Mouse (Mus musculus) c-Kit-positive CD71-positive TER-119-positive erythroid progenitor cells, embryonic 14.5 days (primary cell): ENCODE measurements around the gene Cers6.

Experiments used
- DNase-seq: peaks from one replicate; pipeline ENCODE4 v3.0.0-alpha.2; 2013; ENCODE audit warnings: low spot score

Cers6 gene

GRCm38 (mm10) chr2:69064759-69065158 lies 203.5 kb downstream of the Cers6 start:
- no peak for DNase-seq

GRCm38 (mm10) chr2:69071440-69072235 lies 210.4 kb downstream of the Cers6 start:
- no peak for DNase-seq

- DNase-seq = no peak
These were observed 215.9 kb downstream of the Cers6 start for GRCm38 (mm10) chr2:69077189-69077588.

GRCm38 (mm10) chr2:69080760-69081159 lies 219.5 kb downstream of the Cers6 start:
- DNase-seq = no peak

- no peak for DNase-seq
These were observed 221.4 kb downstream of the Cers6 start for GRCm38 (mm10) chr2:69082499-69083197.

GRCm38 (mm10) chr2:69083198-69083509 lies 221.9 kb downstream of the Cers6 start:
- DNase-seq = no peak

- DNase-seq = no peak
These were observed 223.2 kb downstream of the Cers6 start for GRCm38 (mm10) chr2:69084416-69084815.

- DNase-seq = no peak
These were observed 225.4 kb downstream of the Cers6 start for GRCm38 (mm10) chr2:69086505-69087260.

- DNase-seq = no peak
These were observed 234.6 kb downstream of the Cers6 start for GRCm38 (mm10) chr2:69095836-69096235.

GRCm38 (mm10) chr2:69096821-69097220 lies 235.6 kb downstream of the Cers6 start:
- DNase-seq = no peak

GRCm38 (mm10) chr2:69097526-69097925 lies 236.3 kb downstream of the Cers6 start:
- DNase-seq = no peak

GRCm38 (mm10) chr2:69098701-69099100 lies 237.5 kb downstream of the Cers6 start:
- DNase-seq = no peak

GRCm38 (mm10) chr2:69099147-69099546 lies 237.9 kb downstream of the Cers6 start:
- DNase-seq = no peak

GRCm38 (mm10) chr2:69100706-69101105 lies 239.5 kb downstream of the Cers6 start:
- DNase-seq = peak; percentile 13

GRCm38 (mm10) chr2:69103526-69103925 lies 242.3 kb downstream of the Cers6 start:
- DNase-seq = no peak

GRCm38 (mm10) chr2:69104511-69105145 lies 243.4 kb downstream of the Cers6 start:
- DNase-seq = no peak

GRCm38 (mm10) chr2:69109246-69109645 lies 248.0 kb downstream of the Cers6 start:
- DNase-seq = no peak

- DNase-seq = no peak
These were observed 248.5 kb downstream of the Cers6 start for GRCm38 (mm10) chr2:69109710-69110109.

GRCm38 (mm10) chr2:69112609-69113008 lies 251.4 kb downstream of the Cers6 start:
- no peak for DNase-seq

GRCm38 (mm10) chr2:69113829-69114547 lies 252.7 kb downstream of the Cers6 start:
- DNase-seq = no peak

- DNase-seq = no peak
These were observed 254.7 kb downstream of the Cers6 start for GRCm38 (mm10) chr2:69115921-69116320.

- DNase-seq = no peak
These were observed 255.5 kb downstream of the Cers6 start for GRCm38 (mm10) chr2:69116767-69117166.
